Mouse (Mus musculus): ENCODE data around the gene Prkar2b.

DNA sequence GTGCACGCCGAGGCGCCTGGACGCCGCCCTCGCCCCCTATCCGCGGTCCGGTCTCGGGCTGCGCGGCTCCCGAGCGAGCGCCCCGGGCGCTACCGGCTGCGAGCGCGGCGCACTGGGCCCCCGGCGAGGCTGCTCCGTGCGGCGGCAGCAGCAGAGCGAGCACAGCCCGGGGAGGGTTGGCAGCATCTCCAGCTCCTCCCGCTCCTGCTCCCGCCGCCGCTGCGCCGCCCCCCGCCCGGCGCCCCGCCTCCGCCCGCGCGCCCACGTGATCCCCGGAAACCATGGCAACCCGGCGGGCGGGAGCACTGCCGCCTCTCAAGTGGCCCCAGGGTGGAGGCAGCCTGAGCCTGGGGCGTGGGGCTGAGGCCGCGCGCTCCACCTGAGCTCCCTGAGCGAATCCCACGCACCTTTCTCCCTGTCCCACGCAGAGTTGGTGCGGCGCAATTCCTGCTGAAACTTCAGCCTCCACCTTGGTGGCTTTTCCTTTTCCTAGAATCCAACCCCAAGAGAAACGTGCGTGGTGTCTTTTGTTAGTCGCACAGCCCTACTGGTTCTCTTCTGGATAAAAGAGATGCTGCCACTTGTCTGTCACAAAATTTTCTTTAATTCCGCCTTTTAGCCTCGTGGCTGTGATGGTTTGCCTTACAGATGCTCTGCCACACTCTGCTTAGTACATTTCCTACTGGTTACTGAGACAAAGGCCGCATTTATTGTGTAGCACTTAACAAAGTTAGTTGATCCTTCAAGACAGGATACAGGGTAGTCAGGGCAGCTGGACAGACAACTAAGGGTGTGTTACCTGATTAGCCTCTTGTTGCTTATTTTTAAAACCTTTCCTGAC, at the start of gene Prkar2b:
- TF ChIP-seq EP300 (optimal IDR thresholded peaks at IDR 0.05), result no peak
- TF ChIP-seq CTCF (IDR thresholded peaks at IDR 0.05; ENCODE audit: low read depth), result no peak
